Mouse (Mus musculus) kidney, postnatal 25 days (tissue): ENCODE measurements around the gene Kctd12b.
"Not testable (repeated sequence)": the region's sequence is repeated elsewhere in the genome, so short reads cannot be mapped to it uniquely, and the experiment has no call there.

Source experiments
- DNase-seq, 2 experiments: peaks; one replicate each; pipeline ENCODE4 v3.0.0; 2021; ENCODE audit warnings: mixed read lengths in 2 of 2

The Kctd12b gene

GRCm38 (mm10) chrX:153695782-153696395 is at the start of gene Kctd12b:
Kctd12b (minus strand) TSS chrX:153696391.
- DNase-seq: peak; percentile 29 to 45

GRCm38 (mm10) chrX:153742493-153742892 is 46.3 kb upstream of the Kctd12b start:
- DNase-seq: no peak

- peak; percentile 12 to 39 for DNase-seq
These were observed 39.5 kb upstream of the Kctd12b start for GRCm38 (mm10) chrX:153735697-153736096.

GRCm38 (mm10) chrX:153724400-153724799 is 28.2 kb upstream of the Kctd12b start:
- DNase-seq: no peak

- peak; percentile 56 to 78 for DNase-seq
These were observed 27.1 kb upstream of the Kctd12b start, which contains the start of gene Nbdy for GRCm38 (mm10) chrX:153723110-153723916. Nbdy (plus strand) TSS chrX:153723590.

- DNase-seq: peak; percentile 30 to 43
These were observed 23.4 kb upstream of the Kctd12b start for GRCm38 (mm10) chrX:153719602-153720001.

GRCm38 (mm10) chrX:153716716-153717115 is 20.5 kb upstream of the Kctd12b start:
- DNase-seq: no peak

GRCm38 (mm10) chrX:153707735-153708134 is 11.5 kb upstream of the Kctd12b start:
- peak in 1 of 2 experiments; percentile 30 for DNase-seq

GRCm38 (mm10) chrX:153700463-153700862 is 4.3 kb upstream of the Kctd12b start:
- DNase-seq: no peak

GRCm38 (mm10) chrX:153668233-153668632 is 28.0 kb downstream of the Kctd12b start:
- DNase-seq: not testable (repeated sequence)

- DNase-seq: no peak
These were observed 31.3 kb downstream of the Kctd12b start for GRCm38 (mm10) chrX:153664903-153665302.

GRCm38 (mm10) chrX:153656949-153657348 is 39.2 kb downstream of the Kctd12b start:
- no peak for DNase-seq

- peak in 1 of 2 experiments; percentile 4 for DNase-seq
These were observed 55.6 kb downstream of the Kctd12b start for GRCm38 (mm10) chrX:153640615-153641014.

- peak in 1 of 2 experiments; percentile 33 for DNase-seq
These were observed 59.9 kb downstream of the Kctd12b start for GRCm38 (mm10) chrX:153636247-153636646.
